Mouse (Mus musculus) A20 (cell line): Measurements from ENCODE around the gene Tnni1.

Experiments
- DNase-seq: peaks from one replicate; pipeline ENCODE4 v3.0.0-alpha.2; 2011; ENCODE audit warnings: low read depth, low spot score

The Tnni1 gene

DNA sequence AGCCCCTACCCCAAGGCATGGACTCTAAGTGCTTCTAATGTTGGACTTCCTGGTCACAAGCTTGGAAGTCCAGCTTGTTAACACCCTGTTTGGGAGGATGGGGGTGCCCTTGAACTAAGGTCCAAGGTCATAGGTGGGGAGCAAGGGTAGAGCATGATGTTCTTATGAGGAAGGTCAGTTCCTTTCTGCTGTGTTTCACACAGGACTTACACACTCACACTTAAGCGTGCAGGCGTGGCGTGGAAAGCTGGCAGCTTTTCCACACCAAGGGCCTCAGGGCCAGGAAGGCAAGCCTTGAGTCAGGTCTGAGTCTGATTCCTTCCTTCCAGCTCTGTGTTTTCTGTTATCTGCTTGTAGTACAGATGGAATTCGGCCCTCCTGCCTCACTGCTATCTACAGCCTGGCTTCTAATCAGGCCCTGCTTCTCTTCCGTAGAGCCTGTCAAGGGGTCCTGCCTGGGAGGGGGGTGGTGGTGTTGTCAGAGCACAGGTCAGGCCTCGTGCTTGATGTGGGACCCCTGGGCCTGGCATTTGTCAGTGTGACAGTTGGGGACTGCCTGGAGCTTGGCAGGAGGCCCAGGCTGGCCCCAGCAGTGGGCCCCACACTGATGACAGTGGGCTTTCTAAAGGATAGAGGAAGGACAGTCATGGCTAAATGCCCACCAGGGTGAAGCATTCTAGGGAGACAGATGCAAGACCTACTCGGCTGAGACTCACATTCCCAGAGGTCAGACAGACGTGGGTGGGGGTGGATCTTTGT lies 21.1 kb downstream of the Tnni1 start:
- DNase-seq, result no peak

DNA sequence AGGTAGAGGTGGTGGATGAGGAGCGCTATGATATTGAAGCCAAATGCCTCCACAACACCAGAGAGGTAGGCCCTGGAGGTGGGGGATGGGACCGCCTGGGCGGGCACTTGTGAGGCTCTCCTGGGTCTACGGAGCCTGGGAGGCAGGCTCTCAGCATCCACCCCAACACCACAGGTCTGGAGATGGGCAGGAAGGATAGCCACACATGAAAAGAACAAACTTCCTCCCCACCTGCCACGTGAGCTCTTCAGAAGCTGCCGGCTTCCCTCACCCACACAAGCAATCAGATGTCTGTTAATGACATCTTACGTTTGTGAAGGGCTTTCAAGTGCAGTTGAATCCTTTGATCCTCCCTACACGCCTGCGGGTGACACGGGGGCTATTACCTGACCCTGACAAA lies 28.3 kb downstream of the Tnni1 start:
- no peak for DNase-seq

- no peak for DNase-seq
Observed at GRCm38 (mm10) chr1:135810180-135810579, 30.9 kb downstream of the Tnni1 start.

DNA sequence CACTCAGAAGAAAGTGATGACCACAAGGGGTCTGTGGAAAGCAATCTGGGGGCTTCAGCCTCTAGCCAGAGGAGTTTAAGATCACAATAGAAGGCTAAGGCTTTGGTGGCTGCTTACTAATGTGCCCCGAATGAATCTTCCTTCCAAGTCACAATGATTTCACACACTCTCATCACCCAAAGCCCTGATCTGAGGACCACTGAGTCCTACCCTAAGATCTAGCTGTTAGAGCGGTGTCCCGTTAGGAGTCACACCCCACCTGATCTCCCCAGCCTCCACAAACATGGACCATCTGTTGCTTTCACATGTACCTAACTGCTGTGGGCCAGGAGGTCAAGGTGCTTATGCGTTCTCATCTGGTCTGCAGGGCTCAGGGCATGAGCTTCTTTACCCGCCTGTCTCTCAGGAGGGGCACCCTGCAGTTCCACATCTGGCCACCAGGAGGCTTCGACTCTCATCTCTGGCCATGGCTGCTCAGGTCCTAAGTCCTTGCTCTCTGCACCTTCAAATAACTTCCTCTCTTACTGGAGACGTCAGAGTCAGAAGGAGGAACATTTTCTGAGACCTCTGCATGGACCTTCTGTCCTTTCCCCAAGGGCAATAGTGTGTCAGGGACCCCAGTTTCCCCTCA lies 31.9 kb downstream of the Tnni1 start:
- DNase-seq, result peak; percentile 72

DNA sequence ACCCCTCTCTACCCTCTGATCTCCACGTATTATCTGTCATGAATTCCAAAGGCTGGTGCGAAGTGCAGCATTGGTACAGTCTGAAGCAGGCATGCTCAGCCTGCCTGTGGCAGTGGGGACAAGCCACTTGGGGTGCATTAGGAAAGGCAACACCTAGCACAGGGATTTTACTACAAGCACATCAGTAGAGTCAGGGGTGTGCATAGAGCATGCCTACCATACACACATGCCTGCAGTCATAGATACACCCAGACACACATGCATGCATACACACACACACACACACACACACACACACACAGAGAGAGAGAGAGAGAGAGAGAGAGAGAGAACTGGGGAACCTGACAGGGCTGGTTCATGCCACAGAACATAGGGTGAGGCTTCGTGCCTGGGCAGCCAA lies 33.0 kb downstream of the Tnni1 start:
- DNase-seq, result no peak

DNA sequence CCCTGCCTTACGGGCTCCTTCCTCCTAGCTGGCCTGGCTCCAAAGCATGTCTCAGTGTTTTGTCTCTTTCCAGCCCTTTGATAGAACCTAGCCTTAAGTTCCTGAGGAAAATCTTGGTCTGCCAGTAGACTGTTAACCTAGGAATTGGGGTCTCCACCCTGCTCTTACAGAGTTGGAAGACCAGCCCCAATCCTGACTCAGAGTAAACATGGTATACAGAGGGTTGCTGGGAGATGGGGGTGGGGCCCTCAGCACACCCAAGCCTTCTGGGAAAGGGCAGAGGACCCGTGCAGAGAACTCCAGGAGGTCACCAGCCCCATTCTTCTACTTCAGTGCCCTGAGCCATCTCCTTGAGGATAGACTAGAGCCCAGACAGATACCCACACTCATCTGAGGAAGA lies 33.4 kb downstream of the Tnni1 start:
- no peak for DNase-seq

- no peak for DNase-seq
Observed at GRCm38 (mm10) chr1:135813071-135813470, 33.8 kb downstream of the Tnni1 start.

GRCm38 (mm10) chr1:135813687-135814395 lies 34.6 kb downstream of the Tnni1 start:
- no peak for DNase-seq

DNA sequence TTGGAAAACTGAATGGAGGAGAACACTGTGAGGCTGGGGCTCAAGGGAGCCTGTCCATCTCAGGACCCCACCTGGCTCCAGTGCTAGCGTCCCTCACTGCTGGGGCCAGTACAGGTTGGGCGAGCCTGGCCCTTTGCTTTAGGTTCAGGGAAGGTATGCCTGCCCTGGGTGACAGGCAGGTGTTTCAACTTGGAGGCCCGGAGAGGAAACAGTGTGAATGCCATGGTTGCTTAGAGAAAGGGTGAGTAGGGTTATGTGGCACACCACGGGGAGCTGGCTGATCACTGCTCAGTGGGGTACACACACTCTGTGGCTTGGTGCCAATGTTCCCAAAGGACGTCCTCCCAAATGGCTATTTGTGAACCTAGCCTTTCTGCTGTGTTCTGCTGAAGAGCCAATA lies 35.3 kb downstream of the Tnni1 start:
- DNase-seq, result no peak

GRCm38 (mm10) chr1:135817595-135817994 lies 38.4 kb downstream of the Tnni1 start:
- DNase-seq, result no peak

GRCm38 (mm10) chr1:135818481-135819086 lies 39.4 kb downstream of the Tnni1 start, which contains the start of gene Lad1:
Gene Lad1 (plus strand): TSS chr1:135818598.
- DNase-seq, result no peak

- no peak for DNase-seq
Observed at GRCm38 (mm10) chr1:135820071-135820470, 40.8 kb downstream of the Tnni1 start.

GRCm38 (mm10) chr1:135820736-135821364 lies 41.6 kb downstream of the Tnni1 start:
- no peak for DNase-seq

DNA sequence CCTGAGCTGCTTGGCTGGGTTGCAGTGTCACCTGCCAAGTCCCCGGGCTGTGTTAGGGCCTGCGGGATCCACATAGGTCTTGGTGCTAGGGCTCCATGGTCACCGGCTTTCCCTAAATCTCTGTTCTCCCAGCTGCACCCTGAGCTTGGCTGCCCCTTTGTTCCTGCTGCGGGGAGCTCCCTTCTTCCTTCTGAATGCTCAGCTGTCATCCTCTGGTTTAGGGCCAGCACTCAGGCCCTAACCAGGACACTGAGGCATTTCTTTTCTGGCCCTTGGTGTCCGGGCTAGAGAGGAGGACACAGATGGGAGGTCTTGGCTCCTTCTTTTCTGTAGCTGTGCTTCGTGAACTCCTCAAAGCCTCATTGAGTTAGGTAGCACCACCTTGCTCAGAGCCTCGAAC lies 42.5 kb downstream of the Tnni1 start:
- no peak for DNase-seq

GRCm38 (mm10) chr1:135828918-135829317 lies 49.7 kb downstream of the Tnni1 start:
- DNase-seq, result peak; percentile 72

GRCm38 (mm10) chr1:135834206-135834859 lies 55.1 kb downstream of the Tnni1 start:
- peak; percentile 22 for DNase-seq

GRCm38 (mm10) chr1:135834983-135835382 lies 55.7 kb downstream of the Tnni1 start:
- DNase-seq, result no peak

- no peak for DNase-seq
Observed at GRCm38 (mm10) chr1:135835716-135836483, 56.7 kb downstream of the Tnni1 start, which contains the start of gene Tnnt2. Gene Tnnt2 (plus strand): TSS chr1:135836354.

- no peak for DNase-seq
Observed at GRCm38 (mm10) chr1:135838626-135839025, 59.4 kb downstream of the Tnni1 start.

DNA sequence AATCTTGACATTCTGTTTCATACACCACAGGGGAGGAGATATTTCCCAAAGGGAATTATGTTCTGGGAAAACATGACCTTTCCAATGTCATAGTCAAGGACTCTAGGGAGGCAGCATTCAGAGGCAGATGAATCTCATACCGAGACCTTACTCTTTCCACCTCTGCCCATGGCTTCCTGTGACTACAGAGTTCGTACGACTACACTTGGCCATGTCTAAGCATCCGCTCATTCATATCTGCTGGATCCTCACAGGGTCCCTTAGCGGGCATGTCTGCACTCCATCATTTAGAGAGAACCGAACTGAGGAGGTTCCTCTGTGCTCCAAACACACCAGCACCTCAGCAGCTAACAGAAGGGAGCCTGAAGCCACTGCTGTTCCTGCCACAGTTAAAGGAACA lies 59.8 kb downstream of the Tnni1 start:
- no peak for DNase-seq
